Mouse (Mus musculus) left cerebral cortex, postnatal 4 days (tissue): ENCODE data around the gene 1700029H14Rik. TPM values are rescaled to one million over a fixed set of nuclear protein-coding genes. Genes with fewer than 3 reads are reported as not detected.

Experiments
- DNase-seq: peaks from one replicate; pipeline ENCODE4 v3.0.0-alpha.2; 2022
- intact Hi-C: fragments of 180-260 bp; cut with DNase I; formaldehyde crosslinking; loops from one replicate; pipeline ENCODE4 v1.15.1; 2025
- total RNA-seq, 2 experiments: library from RNA; stranded (reverse); gene quantifications; 2 replicates each; pipeline ENCODE4 v1.2.3; 2021

The 1700029H14Rik gene
- total RNA-seq, 2 experiments from 2014 or later: not detected

- intact Hi-C loops: no loop called here
- DNase-seq: no peak
Observed at GRCm38 (mm10) chr8:13512016-13512415, 50.2 kb downstream of the 1700029H14Rik start.

GRCm38 (mm10) chr8:13507284-13507937 is 54.9 kb downstream of the 1700029H14Rik start:
- DNase-seq: no peak
- intact Hi-C loops: no loop called here

GRCm38 (mm10) chr8:13506849-13507248 is 55.4 kb downstream of the 1700029H14Rik start:
- intact Hi-C loops: no loop called here
- peak; percentile 62 for DNase-seq

- DNase-seq: no peak
- intact Hi-C loops: no loop called here
Observed at GRCm38 (mm10) chr8:13504894-13505674, 57.2 kb downstream of the 1700029H14Rik start.

- no peak for DNase-seq
- intact Hi-C loops: no loop called here
Observed at GRCm38 (mm10) chr8:13503936-13504606, 58.2 kb downstream of the 1700029H14Rik start.

- DNase-seq: no peak
- intact Hi-C loops: no loop called here
Observed at GRCm38 (mm10) chr8:13501221-13501620, 61.0 kb downstream of the 1700029H14Rik start.

Other genes with a start within 250 kb of the 1700029H14Rik start
- gene Tfdp1, start 223.7 kb downstream of the 1700029H14Rik start, total RNA-seq: 10 to 100 TPM; 82.6 to 88.1 TPM
- not detected for gene Atp4b, start 165.6 kb downstream of the 1700029H14Rik start, total RNA-seq
- not detected for gene Grk1, start 157.4 kb downstream of the 1700029H14Rik start, total RNA-seq
- gene Tmem255b, start 127.3 kb downstream of the 1700029H14Rik start, total RNA-seq: 1 to 10 TPM; 3.9 to 4.6 TPM
- gene Gas6, start 68.0 kb downstream of the 1700029H14Rik start, total RNA-seq: 10 to 100 TPM; 81.2 to 85.8 TPM
- gene Rasa3, start 115.1 kb upstream of the 1700029H14Rik start, total RNA-seq: 10 to 100 TPM; 46.4 to 49.1 TPM
- gene Cfap97d2, start 143.4 kb upstream of the 1700029H14Rik start, total RNA-seq: 1 to 10 TPM in 1 of 2 experiments, under 1 TPM in 1; 0.66 to 1.9 TPM
- gene Cdc16, start 195.2 kb upstream of the 1700029H14Rik start, total RNA-seq: 10 to 100 TPM; 70.1 to 76.1 TPM
- 10 to 100 TPM; 32.4 to 34.6 TPM for gene Upf3a, start 223.2 kb upstream of the 1700029H14Rik start, total RNA-seq